Mouse (Mus musculus) lung, embryonic 15.5 days (tissue): ENCODE data around the gene Capn9. TPM values are rescaled to one million over a fixed set of nuclear protein-coding genes. Genes with fewer than 3 reads are reported as not detected.

Experiments used
- ATAC-seq: fragments of 200-750 bp; cut with Nextera tagmentation; 2 replicates; pipeline ENCODE4 v1.8.0; 2017; ENCODE audit warnings: moderate number of reproducible peaks, borderline replicate concordance; ENCODE audit not compliant: low FRiP score, low TSS enrichment; ENCODE audit errors: extremely low read depth
- H3K27ac ChIP-seq: fragments of 300-500 bp; sonication (generic); 2 replicates; pipeline ENCODE4 v1.5.1; 2015; ENCODE audit warnings: moderate library complexity, mild to moderate bottlenecking, inconsistent platforms
- H3K27me3 ChIP-seq: fragments of 300-500 bp; sonication (generic); 2 replicates; pipeline ENCODE4 v1.6.1; 2015; ENCODE audit warnings: inconsistent platforms
- H3K36me3 ChIP-seq: fragments of 300-500 bp; sonication (generic); 2 replicates; pipeline ENCODE4 v1.6.1; 2015; ENCODE audit warnings: inconsistent platforms
- H3K4me1 ChIP-seq: fragments of 300-500 bp; sonication (generic); 2 replicates; pipeline ENCODE4 v1.6.1; 2015; ENCODE audit warnings: inconsistent platforms
- H3K4me2 ChIP-seq: fragments of 300-500 bp; sonication (generic); 2 replicates; pipeline ENCODE4 v1.6.1; 2015; ENCODE audit warnings: inconsistent platforms, mild to moderate bottlenecking, moderate library complexity
- H3K4me3 ChIP-seq: fragments of 300-500 bp; sonication (generic); 2 replicates; pipeline ENCODE4 v1.5.1; 2015; ENCODE audit warnings: mild to moderate bottlenecking, inconsistent platforms
- H3K9ac ChIP-seq: fragments of 300-500 bp; sonication (generic); 2 replicates; pipeline ENCODE4 v1.6.1; 2015; ENCODE audit warnings: inconsistent platforms
- H3K9me3 ChIP-seq: fragments of 300-500 bp; sonication (generic); 2 replicates; pipeline ENCODE4 v1.6.1; 2016; ENCODE audit warnings: inconsistent platforms
- WGBS: fragments of 180-500 bp; shearing (Covaris S2); methylation state at CpG from one replicate; pipeline ENCODE4 v1.1.7; 2015; 5-methylcytosine and 5-hydroxymethylcytosine counted together
- polyA plus RNA-seq: library from polyadenylated mRNA; unstranded; fragments of >200 nt; fragmentation: Nextera tagmentation; extraction: Ambion mirVana; gene quantifications from 2 replicates; pipeline ENCODE4 v1.2.1, GENCODE M21; 2015

The Capn9 gene
- polyA plus RNA-seq, 1 experiment from 2014 or later, result 0.29 TPM

- Histone ChIP-seq H3K36me3 (no peaks in the 10 kb centered on the region), H3K4me2 (no peak overlapping the region), H3K27me3 (peaks cover 4% of the 10 kb centered on the region; the same call in 1 of the 2 replicates), H3K4me3 (no peak overlapping the region), H3K27ac (no peak overlapping the region), H3K9me3 (no peaks in the 10 kb centered on the region; the same call in 1 of the 2 replicates), H3K9ac (no peak overlapping the region), H3K4me1 (peaks cover 14% of the 10 kb centered on the region)
- WGBS, result 62% methylated on average over 5 of the region's 5 CpGs
- no peak for ATAC-seq
Observed at GRCm38 (mm10) chr8:124621255-124621654, 45.3 kb downstream of the Capn9 start.

GRCm38 (mm10) chr8:124626251-124626650 is 50.3 kb downstream of the Capn9 start:
- Histone ChIP-seq H3K9ac (no peak overlapping the region), H3K4me2 (no peak overlapping the region), H3K4me1 (peaks cover 9% of the 10 kb centered on the region), H3K27me3 (no peaks in the 10 kb centered on the region), H3K27ac (no peak overlapping the region), H3K4me3 (no peak overlapping the region), H3K36me3 (no peaks in the 10 kb centered on the region), H3K9me3 (no peaks in the 10 kb centered on the region; the same call in 1 of the 2 replicates)
- ATAC-seq, result no peak
- 84% methylated on average over 9 of the region's 9 CpGs for WGBS

- no peak overlapping the region for H3K27ac ChIP-seq
- peaks cover 36% of the 10 kb centered on the region for H3K4me1 ChIP-seq
- H3K36me3 ChIP-seq, result peaks cover 3% of the 10 kb centered on the region; the same call in 1 of the 2 replicates
- WGBS, result 48% methylated on average over 6 of the region's 6 CpGs
- H3K4me3 ChIP-seq, result no peak overlapping the region
- H3K27me3 ChIP-seq, result no peaks in the 10 kb centered on the region
- H3K9ac ChIP-seq, result no peak overlapping the region
- H3K4me2 ChIP-seq, result no peak overlapping the region
- ATAC-seq, result no peak
- no peaks in the 10 kb centered on the region; the same call in 1 of the 2 replicates for H3K9me3 ChIP-seq
Observed at GRCm38 (mm10) chr8:124630489-124630888, 54.6 kb downstream of the Capn9 start.

GRCm38 (mm10) chr8:124630891-124631290 is 55.0 kb downstream of the Capn9 start:
- H3K4me3 ChIP-seq, result no peak overlapping the region
- H3K4me1 ChIP-seq, result peaks cover 36% of the 10 kb centered on the region
- H3K9me3 ChIP-seq, result no peaks in the 10 kb centered on the region; the same call in 1 of the 2 replicates
- ATAC-seq, result no peak
- H3K27me3 ChIP-seq, result no peaks in the 10 kb centered on the region
- peaks cover 4% of the 10 kb centered on the region for H3K36me3 ChIP-seq
- no peak overlapping the region for H3K9ac ChIP-seq
- no peak overlapping the region for H3K4me2 ChIP-seq
- WGBS, result 83% methylated on average over 4 of the region's 4 CpGs
- H3K27ac ChIP-seq, result no peak overlapping the region

- peak overlapping the region; percentile 8; the same call in 1 of the 2 replicates for H3K4me2 ChIP-seq
- H3K4me1 ChIP-seq, result peaks cover 36% of the 10 kb centered on the region
- H3K36me3 ChIP-seq, result peaks cover 13% of the 10 kb centered on the region
- 0 out of 2 replicates have a peak overlapping the region, but pooled peaks have one; percentile 13 for H3K9ac ChIP-seq
- no peaks in the 10 kb centered on the region for H3K27me3 ChIP-seq
- 15% methylated on average over 7 of the region's 7 CpGs for WGBS
- peak; percentile 83 for ATAC-seq
- peak overlapping the region; percentile 89 for H3K27ac ChIP-seq
- no peak overlapping the region for H3K4me3 ChIP-seq
- no peaks in the 10 kb centered on the region for H3K9me3 ChIP-seq
Observed at GRCm38 (mm10) chr8:124631966-124632365, 56.1 kb downstream of the Capn9 start.

GRCm38 (mm10) chr8:124633001-124633703 is 57.2 kb downstream of the Capn9 start:
- ATAC-seq, result peak; percentile 77
- peaks cover 36% of the 10 kb centered on the region for H3K4me1 ChIP-seq
- no peak overlapping the region for H3K9ac ChIP-seq
- no peak overlapping the region for H3K4me3 ChIP-seq
- peaks cover 25% of the 10 kb centered on the region for H3K36me3 ChIP-seq
- H3K9me3 ChIP-seq, result no peaks in the 10 kb centered on the region
- H3K27me3 ChIP-seq, result no peaks in the 10 kb centered on the region
- peak overlapping the region; percentile 89 for H3K27ac ChIP-seq
- H3K4me2 ChIP-seq, result peak overlapping the region; percentile 16; the same call in 1 of the 2 replicates
- WGBS, result 48% methylated on average over 14 of the region's 14 CpGs

GRCm38 (mm10) chr8:124634411-124635246 is 58.7 kb downstream of the Capn9 start:
- Histone ChIP-seq H3K4me1 (peaks cover 36% of the 10 kb centered on the region), H3K9ac (no peak overlapping the region), H3K36me3 (peaks cover 36% of the 10 kb centered on the region), H3K9me3 (no peaks in the 10 kb centered on the region), H3K27me3 (no peaks in the 10 kb centered on the region), H3K27ac (no peak overlapping the region), H3K4me3 (no peak overlapping the region), H3K4me2 (no peak overlapping the region)
- 79% methylated on average over 13 of the region's 13 CpGs for WGBS
- no peak for ATAC-seq

GRCm38 (mm10) chr8:124635247-124635502 is 59.3 kb downstream of the Capn9 start:
- no peak for ATAC-seq
- H3K9ac ChIP-seq, result no peak overlapping the region
- 80% methylated on average over 8 of the region's 8 CpGs for WGBS
- no peak overlapping the region for H3K4me3 ChIP-seq
- H3K4me2 ChIP-seq, result no peak overlapping the region
- no peaks in the 10 kb centered on the region for H3K27me3 ChIP-seq
- no peaks in the 10 kb centered on the region for H3K9me3 ChIP-seq
- H3K27ac ChIP-seq, result no peak overlapping the region
- peaks cover 36% of the 10 kb centered on the region for H3K36me3 ChIP-seq
- peaks cover 34% of the 10 kb centered on the region for H3K4me1 ChIP-seq

GRCm38 (mm10) chr8:124641599-124641998 is 65.7 kb downstream of the Capn9 start:
- Histone ChIP-seq H3K4me3 (no peak overlapping the region), H3K9me3 (no peaks in the 10 kb centered on the region), H3K27me3 (no peaks in the 10 kb centered on the region), H3K4me2 (no peak overlapping the region), H3K9ac (no peak overlapping the region), H3K27ac (no peak overlapping the region), H3K36me3 (peaks cover 26% of the 10 kb centered on the region), H3K4me1 (peaks cover 37% of the 10 kb centered on the region)
- 91% methylated on average over 8 of the region's 8 CpGs for WGBS
- ATAC-seq, result no peak

GRCm38 (mm10) chr8:124643540-124644339 is 67.8 kb downstream of the Capn9 start:
- Histone ChIP-seq H3K4me1 (peaks cover 42% of the 10 kb centered on the region), H3K4me3 (no peak overlapping the region), H3K27me3 (no peaks in the 10 kb centered on the region), H3K4me2 (peak overlapping the region; percentile 43), H3K27ac (peak overlapping the region; percentile 97), H3K9me3 (no peaks in the 10 kb centered on the region), H3K36me3 (peaks cover 6% of the 10 kb centered on the region; the same call in 1 of the 2 replicates), H3K9ac (0 out of 2 replicates have a peak overlapping the region, but pooled peaks have one; percentile 13)
- peak; percentile 78 for ATAC-seq
- WGBS, result 27% methylated on average over 18 of the region's 18 CpGs

GRCm38 (mm10) chr8:124648311-124648710 is 72.4 kb downstream of the Capn9 start:
- Histone ChIP-seq H3K4me1 (peaks cover 53% of the 10 kb centered on the region), H3K27me3 (no peaks in the 10 kb centered on the region), H3K9ac (no peak overlapping the region), H3K27ac (no peak overlapping the region), H3K36me3 (no peaks in the 10 kb centered on the region), H3K4me2 (no peak overlapping the region), H3K4me3 (no peak overlapping the region), H3K9me3 (no peaks in the 10 kb centered on the region)
- no peak for ATAC-seq
